Mouse (Mus musculus): Measurements from ENCODE around the gene Stoml3. TPM values are rescaled to one million over a fixed set of nuclear protein-coding genes. Genes with fewer than 3 reads are reported as not detected.

Stoml3 gene
- 0.19 TPM in 1 of 2 replicates, not detected in the other for polyA plus RNA-seq (2014; fragmentation: Nextera tagmentation; extraction: Ambion mirVana)

DNA sequence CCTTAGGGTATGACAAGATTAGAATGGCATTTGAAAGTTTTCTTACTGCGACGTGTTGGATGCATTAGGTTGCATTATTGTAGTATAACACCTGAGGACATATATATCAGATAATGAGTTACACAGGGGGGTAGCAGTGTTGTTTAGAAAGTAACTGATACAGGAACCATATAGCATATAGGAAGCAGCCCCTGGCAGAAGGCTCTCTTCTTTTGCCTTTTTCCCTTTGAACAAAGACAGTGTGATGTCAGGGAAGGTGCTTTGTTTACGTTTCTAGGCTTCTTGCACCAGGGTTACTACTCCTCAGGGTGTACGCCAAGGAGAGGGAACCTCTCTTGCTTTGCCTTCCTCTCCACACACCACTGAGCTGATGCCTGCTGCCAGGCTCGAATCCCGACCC is at the start of gene Stoml3:
TSS of gene Stoml3 (plus strand) at position 301 of the 400 bp plus-strand sequence.
- 79% methylated on average over 6 of the region's 6 CpGs for WGBS
- H3K4me3 ChIP-seq (ENCODE audit: low read depth, low read length) = no peak within 1 kb of the TSS

DNA sequence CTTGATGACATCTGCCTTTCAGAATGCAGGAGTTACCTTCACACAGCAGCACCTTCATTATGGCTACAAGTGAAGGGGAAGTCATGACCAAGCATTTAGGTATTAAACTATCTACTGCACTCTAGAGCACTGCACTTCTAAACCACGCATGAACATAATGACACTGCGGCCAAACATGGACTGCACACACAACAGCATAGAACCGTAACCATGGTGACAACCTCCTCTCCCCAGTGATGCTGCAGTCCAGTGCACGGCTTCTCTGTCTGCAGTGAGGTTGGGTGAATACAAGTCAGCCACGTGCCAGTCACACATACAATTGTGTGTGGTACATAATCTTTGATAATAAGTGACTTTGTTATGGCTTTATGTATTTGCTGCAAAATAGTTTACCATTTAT is 42.9 kb upstream of the Stoml3 start:
- Histone ChIP-seq H3K9ac (replicated peaks; ENCODE audit: low read depth, low read length) (no peak overlapping the region), H3K36me3 (ENCODE audit: control insufficient read depth, insufficient read depth, low read length) (no peaks in the 10 kb centered on the region), H3K27me3 (ENCODE audit: control insufficient read depth, insufficient read depth, low read length) (no peaks in the 10 kb centered on the region), H3K4me3 (ENCODE audit: low read depth, low read length) (no peak overlapping the region), H3K27ac (ENCODE audit: low read depth, low read length) (no peak overlapping the region), H3K4me2 (ENCODE audit: low read depth, low read length) (no peak overlapping the region), H3K4me1 (ENCODE audit: control insufficient read depth, insufficient read depth, low read length) (no peaks in the 10 kb centered on the region), H3K9me3 (ENCODE audit: control insufficient read depth, low read length) (no peaks in the 10 kb centered on the region)
- 35% methylated on average over 5 of the region's 5 CpGs for WGBS
- ATAC-seq (ENCODE audit: low read depth) = peak; percentile 61; the same call in 1 of the 2 replicates

More for the DNA sequence above, at the start of gene Stoml3:
- H3K27ac ChIP-seq (ENCODE audit: low read depth, low read length) = no peak within 1 kb of the TSS
- no peaks in the 10 kb centered on the region for H3K36me3 ChIP-seq (ENCODE audit: control insufficient read depth, insufficient read depth, low read length)
- no peak for ATAC-seq (ENCODE audit: low read depth)
- H3K9me3 ChIP-seq (ENCODE audit: control insufficient read depth, low read length) = no peaks in the 10 kb centered on the region
- H3K27me3 ChIP-seq (ENCODE audit: control insufficient read depth, insufficient read depth, low read length) = no peaks in the 10 kb centered on the region
- H3K4me2 ChIP-seq (ENCODE audit: low read depth, low read length) = no peak within 1 kb of the TSS
- H3K4me1 ChIP-seq (ENCODE audit: control insufficient read depth, insufficient read depth, low read length) = no peaks in the 10 kb centered on the region
- no peak within 1 kb of the TSS for H3K9ac ChIP-seq (replicated peaks; ENCODE audit: low read depth, low read length)

GRCm38 (mm10) chr3:53446801-53447200 is 41.7 kb upstream of the Stoml3 start:
- H3K36me3 ChIP-seq (ENCODE audit: control insufficient read depth, insufficient read depth, low read length) = peaks cover 10% of the 10 kb centered on the region; the same call in 1 of the 2 replicates
- H3K4me1 ChIP-seq (ENCODE audit: control insufficient read depth, insufficient read depth, low read length) = no peaks in the 10 kb centered on the region
- H3K4me3 ChIP-seq (ENCODE audit: low read depth, low read length) = no peak overlapping the region
- WGBS = 92% methylated on average over 3 of the region's 3 CpGs
- H3K9me3 ChIP-seq (ENCODE audit: control insufficient read depth, low read length) = no peaks in the 10 kb centered on the region
- H3K27ac ChIP-seq (ENCODE audit: low read depth, low read length) = no peak overlapping the region
- no peak for ATAC-seq (ENCODE audit: low read depth)
- no peaks in the 10 kb centered on the region for H3K27me3 ChIP-seq (ENCODE audit: control insufficient read depth, insufficient read depth, low read length)
- no peak overlapping the region for H3K4me2 ChIP-seq (ENCODE audit: low read depth, low read length)
- no peak overlapping the region for H3K9ac ChIP-seq (replicated peaks; ENCODE audit: low read depth, low read length)

- WGBS = 27% methylated on average over 2 of the region's 2 CpGs
- peak; percentile 69; the same call in 1 of the 2 replicates for ATAC-seq (ENCODE audit: low read depth)
- no peak overlapping the region for H3K4me3 ChIP-seq (ENCODE audit: low read depth, low read length)
- no peaks in the 10 kb centered on the region for H3K27me3 ChIP-seq (ENCODE audit: control insufficient read depth, insufficient read depth, low read length)
- no peak overlapping the region for H3K4me2 ChIP-seq (ENCODE audit: low read depth, low read length)
- H3K9ac ChIP-seq (replicated peaks; ENCODE audit: low read depth, low read length) = no peak overlapping the region
- no peaks in the 10 kb centered on the region for H3K4me1 ChIP-seq (ENCODE audit: control insufficient read depth, insufficient read depth, low read length)
- no peak overlapping the region for H3K27ac ChIP-seq (ENCODE audit: low read depth, low read length)
- no peaks in the 10 kb centered on the region for H3K9me3 ChIP-seq (ENCODE audit: control insufficient read depth, low read length)
- peaks cover 18% of the 10 kb centered on the region; the same call in 1 of the 2 replicates for H3K36me3 ChIP-seq (ENCODE audit: control insufficient read depth, insufficient read depth, low read length)
Measured at GRCm38 (mm10) chr3:53448208-53448607, 40.2 kb upstream of the Stoml3 start.

- Histone ChIP-seq H3K4me2 (ENCODE audit: low read depth, low read length) (no peak overlapping the region), H3K36me3 (ENCODE audit: control insufficient read depth, insufficient read depth, low read length) (peaks cover 29% of the 10 kb centered on the region; the same call in 1 of the 2 replicates), H3K4me3 (ENCODE audit: low read depth, low read length) (no peak overlapping the region), H3K4me1 (ENCODE audit: control insufficient read depth, insufficient read depth, low read length) (no peaks in the 10 kb centered on the region), H3K27me3 (ENCODE audit: control insufficient read depth, insufficient read depth, low read length) (no peaks in the 10 kb centered on the region), H3K9ac (replicated peaks; ENCODE audit: low read depth, low read length) (no peak overlapping the region), H3K27ac (ENCODE audit: low read depth, low read length) (no peak overlapping the region), H3K9me3 (ENCODE audit: control insufficient read depth, low read length) (no peaks in the 10 kb centered on the region)
- WGBS = 94% methylated on average over 11 of the region's 11 CpGs
- ATAC-seq (ENCODE audit: low read depth) = no peak
Measured at GRCm38 (mm10) chr3:53450666-53451065, 37.8 kb upstream of the Stoml3 start.

GRCm38 (mm10) chr3:53452351-53452750 is 36.1 kb upstream of the Stoml3 start:
- Histone ChIP-seq H3K36me3 (ENCODE audit: control insufficient read depth, insufficient read depth, low read length) (peaks cover 31% of the 10 kb centered on the region), H3K4me2 (ENCODE audit: low read depth, low read length) (no peak overlapping the region), H3K27ac (ENCODE audit: low read depth, low read length) (no peak overlapping the region), H3K27me3 (ENCODE audit: control insufficient read depth, insufficient read depth, low read length) (no peaks in the 10 kb centered on the region), H3K9me3 (ENCODE audit: control insufficient read depth, low read length) (no peaks in the 10 kb centered on the region), H3K9ac (replicated peaks; ENCODE audit: low read depth, low read length) (no peak overlapping the region), H3K4me3 (ENCODE audit: low read depth, low read length) (no peak overlapping the region), H3K4me1 (ENCODE audit: control insufficient read depth, insufficient read depth, low read length) (no peaks in the 10 kb centered on the region)
- 92% methylated on average over 10 of the region's 10 CpGs for WGBS
- ATAC-seq (ENCODE audit: low read depth) = no peak

- no peak for ATAC-seq (ENCODE audit: low read depth)
- Histone ChIP-seq H3K4me2 (ENCODE audit: low read depth, low read length) (no peak overlapping the region), H3K9me3 (ENCODE audit: control insufficient read depth, low read length) (no peaks in the 10 kb centered on the region), H3K27me3 (ENCODE audit: control insufficient read depth, insufficient read depth, low read length) (no peaks in the 10 kb centered on the region), H3K4me3 (ENCODE audit: low read depth, low read length) (no peak overlapping the region), H3K36me3 (ENCODE audit: control insufficient read depth, insufficient read depth, low read length) (peaks cover 37% of the 10 kb centered on the region), H3K4me1 (ENCODE audit: control insufficient read depth, insufficient read depth, low read length) (no peaks in the 10 kb centered on the region), H3K27ac (ENCODE audit: low read depth, low read length) (no peak overlapping the region), H3K9ac (replicated peaks; ENCODE audit: low read depth, low read length) (no peak overlapping the region)
- WGBS = 97% methylated on average over 7 of the region's 7 CpGs
Measured at GRCm38 (mm10) chr3:53453346-53453745, 35.1 kb upstream of the Stoml3 start.

DNA sequence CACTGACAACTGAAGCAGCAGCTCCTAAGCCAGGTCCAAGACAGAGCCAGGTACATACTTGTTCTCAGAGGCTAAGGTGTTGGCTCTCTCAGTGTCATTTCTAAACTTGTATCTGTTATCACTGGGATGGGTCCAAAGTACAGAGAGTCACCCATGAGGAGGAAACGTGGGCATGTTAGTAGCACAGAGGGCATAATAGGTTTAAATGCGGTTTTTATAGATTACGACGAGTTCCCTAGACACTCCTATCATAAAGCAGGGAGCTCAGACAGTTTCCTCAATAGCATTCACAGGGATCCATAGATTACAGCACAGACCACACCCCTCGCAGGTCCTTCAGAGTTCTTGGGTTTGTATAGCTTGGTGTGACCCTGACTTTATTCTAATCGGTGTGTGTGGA is 34.4 kb upstream of the Stoml3 start:
- Histone ChIP-seq H3K4me1 (ENCODE audit: control insufficient read depth, insufficient read depth, low read length) (no peaks in the 10 kb centered on the region), H3K36me3 (ENCODE audit: control insufficient read depth, insufficient read depth, low read length) (peaks cover 37% of the 10 kb centered on the region), H3K27me3 (ENCODE audit: control insufficient read depth, insufficient read depth, low read length) (no peaks in the 10 kb centered on the region), H3K4me2 (ENCODE audit: low read depth, low read length) (no peak overlapping the region), H3K9ac (replicated peaks; ENCODE audit: low read depth, low read length) (no peak overlapping the region), H3K9me3 (ENCODE audit: control insufficient read depth, low read length) (no peaks in the 10 kb centered on the region), H3K27ac (ENCODE audit: low read depth, low read length) (no peak overlapping the region), H3K4me3 (ENCODE audit: low read depth, low read length) (no peak overlapping the region)
- WGBS = 92% methylated on average over 6 of the region's 6 CpGs
- ATAC-seq (ENCODE audit: low read depth) = no peak

GRCm38 (mm10) chr3:53454561-53454960 is 33.9 kb upstream of the Stoml3 start:
- peaks cover 37% of the 10 kb centered on the region for H3K36me3 ChIP-seq (ENCODE audit: control insufficient read depth, insufficient read depth, low read length)
- H3K27me3 ChIP-seq (ENCODE audit: control insufficient read depth, insufficient read depth, low read length) = no peaks in the 10 kb centered on the region
- WGBS = 94% methylated on average over 6 of the region's 6 CpGs
- no peaks in the 10 kb centered on the region for H3K4me1 ChIP-seq (ENCODE audit: control insufficient read depth, insufficient read depth, low read length)
- no peak overlapping the region for H3K4me3 ChIP-seq (ENCODE audit: low read depth, low read length)
- no peaks in the 10 kb centered on the region for H3K9me3 ChIP-seq (ENCODE audit: control insufficient read depth, low read length)
- H3K27ac ChIP-seq (ENCODE audit: low read depth, low read length) = no peak overlapping the region
- no peak overlapping the region for H3K4me2 ChIP-seq (ENCODE audit: low read depth, low read length)
- no peak overlapping the region for H3K9ac ChIP-seq (replicated peaks; ENCODE audit: low read depth, low read length)
- no peak for ATAC-seq (ENCODE audit: low read depth)

All from neural tube, embryonic 14.5 days (tissue).